Mouse (Mus musculus) layer of hippocampus, postnatal 25 days (tissue): ENCODE data around the gene Vps4b. TPM values are rescaled to one million over a fixed set of nuclear protein-coding genes. Genes with fewer than 3 reads are reported as not detected.
"Not testable (repeated sequence)": the region's sequence is repeated elsewhere in the genome, so short reads cannot be mapped to it uniquely, and the experiment has no call there.

Experiments used
- DNase-seq, 2 experiments: peaks; one replicate each; pipeline ENCODE4 v3.0.0; 2022; ENCODE audit warnings: mixed read lengths in 2 of 2, low spot score in 1 of 2; ENCODE audit errors: extremely low spot score in 1 of 2
- total RNA-seq, 2 experiments: library from RNA; stranded (reverse); gene quantifications; 2 replicates each; pipeline ENCODE4 v1.2.3; 2021

Vps4b gene
- total RNA-seq, 2 experiments from 2014 or later: 47.9 to 54.1 TPM

GRCm38 (mm10) chr1:106756633-106757032, 39.9 kb downstream of the Vps4b start:
- DNase-seq: no peak

GRCm38 (mm10) chr1:106752013-106752412, 44.5 kb downstream of the Vps4b start:
- no peak for DNase-seq

GRCm38 (mm10) chr1:106750656-106751055, 45.9 kb downstream of the Vps4b start:
- DNase-seq: no peak

GRCm38 (mm10) chr1:106748555-106749315, 47.8 kb downstream of the Vps4b start:
- DNase-seq: no peak

- DNase-seq: no peak
Measured at GRCm38 (mm10) chr1:106742980-106743379, 53.5 kb downstream of the Vps4b start.

- DNase-seq: no peak
Measured at GRCm38 (mm10) chr1:106740735-106741134, 55.8 kb downstream of the Vps4b start.

- DNase-seq: no peak
Measured at GRCm38 (mm10) chr1:106739810-106740209, 56.7 kb downstream of the Vps4b start.

GRCm38 (mm10) chr1:106738092-106738491, 58.4 kb downstream of the Vps4b start:
- no peak for DNase-seq

GRCm38 (mm10) chr1:106736211-106736610, 60.3 kb downstream of the Vps4b start:
- no peak for DNase-seq

- DNase-seq: peak in 1 of 2 experiments; percentile 57
Measured at GRCm38 (mm10) chr1:106735586-106735985, 60.9 kb downstream of the Vps4b start.

GRCm38 (mm10) chr1:106722061-106722460, 74.5 kb downstream of the Vps4b start:
- DNase-seq: no peak

GRCm38 (mm10) chr1:106717736-106718135, 78.8 kb downstream of the Vps4b start:
- DNase-seq: not testable (repeated sequence)

GRCm38 (mm10) chr1:106717071-106717601, 79.4 kb downstream of the Vps4b start:
- peak; percentile 53 to 86 for DNase-seq

- DNase-seq: no peak
Measured at GRCm38 (mm10) chr1:106716141-106716540, 80.4 kb downstream of the Vps4b start.

- DNase-seq: no peak
Measured at GRCm38 (mm10) chr1:106715111-106716083, 81.1 kb downstream of the Vps4b start.

GRCm38 (mm10) chr1:106714530-106714981, 82.0 kb downstream of the Vps4b start:
- DNase-seq: no peak

Other genes with a start within 250 kb of the Vps4b start
- gene Bcl2, start 82.5 kb downstream of the Vps4b start, total RNA-seq: 1 to 10 TPM; 8.3 to 9.0 TPM
- gene Kdsr, start 37.0 kb downstream of the Vps4b start, total RNA-seq: 10 to 100 TPM; 24.9 to 25.7 TPM
- gene Serpinb5, start 64.4 kb upstream of the Vps4b start, total RNA-seq: not detected
- gene Serpinb12, start 137.7 kb upstream of the Vps4b start, total RNA-seq: under 1 TPM in 1 of 2 experiments, not detected in 1; 0.21 TPM
- not detected for gene Serpinb13, start 184.3 kb upstream of the Vps4b start, total RNA-seq